Mouse (Mus musculus): ENCODE data around the gene Slc9a5.
A peak's percentile ranks its signal among the peaks of the same experiment; 100 is the strongest.

Slc9a5 gene

GRCm38 (mm10) chr8:105348450-105349095, at the start of gene Slc9a5:
Slc9a5 (plus strand) TSS chr8:105348843.
- DNase-seq = peak; percentile 74 to 80

- no peak for DNase-seq
These were observed 48.7 kb upstream of the Slc9a5 start for GRCm38 (mm10) chr8:105299962-105300361.

GRCm38 (mm10) chr8:105303396-105303795, 45.2 kb upstream of the Slc9a5 start:
- no peak for DNase-seq

GRCm38 (mm10) chr8:105303874-105304273, 44.8 kb upstream of the Slc9a5 start:
- no peak for DNase-seq

- DNase-seq = peak in 1 of 2 experiments; percentile 38
These were observed 44.1 kb upstream of the Slc9a5 start for GRCm38 (mm10) chr8:105304325-105305210.

- DNase-seq = peak; percentile 80 to 84
These were observed 43.2 kb upstream of the Slc9a5 start, which contains the start of gene Elmo3 for GRCm38 (mm10) chr8:105305211-105306145. Elmo3 (plus strand) TSS chr8:105305601.

GRCm38 (mm10) chr8:105306146-105306691, 42.4 kb upstream of the Slc9a5 start:
- DNase-seq = peak; percentile 31 to 45

GRCm38 (mm10) chr8:105307670-105308069, 41.0 kb upstream of the Slc9a5 start:
- peak in 1 of 2 experiments; percentile 49 for DNase-seq

GRCm38 (mm10) chr8:105308428-105308827, 40.2 kb upstream of the Slc9a5 start:
- peak in 1 of 2 experiments; percentile 45 for DNase-seq

GRCm38 (mm10) chr8:105309142-105309847, 39.3 kb upstream of the Slc9a5 start:
- peak; percentile 95 to 96 for DNase-seq

- DNase-seq = peak; percentile 52 to 66
These were observed 38.5 kb upstream of the Slc9a5 start for GRCm38 (mm10) chr8:105310118-105310517.

- no peak for DNase-seq
These were observed 36.9 kb upstream of the Slc9a5 start for GRCm38 (mm10) chr8:105311718-105312117.

GRCm38 (mm10) chr8:105312891-105313481, 35.7 kb upstream of the Slc9a5 start:
- DNase-seq = peak; percentile 55 to 65

GRCm38 (mm10) chr8:105313622-105314402, 34.8 kb upstream of the Slc9a5 start:
- DNase-seq = peak in 1 of 2 experiments; percentile 21

- DNase-seq = peak; percentile 64 to 70
These were observed 33.4 kb upstream of the Slc9a5 start for GRCm38 (mm10) chr8:105315073-105315769.

GRCm38 (mm10) chr8:105317941-105318340, 30.7 kb upstream of the Slc9a5 start:
- DNase-seq = peak in 1 of 2 experiments; percentile 17

GRCm38 (mm10) chr8:105318662-105319190, 29.9 kb upstream of the Slc9a5 start:
- DNase-seq = no peak

GRCm38 (mm10) chr8:105323183-105323582, 25.5 kb upstream of the Slc9a5 start:
- no peak for DNase-seq

- DNase-seq = peak in 1 of 2 experiments; percentile 60
These were observed 23.0 kb upstream of the Slc9a5 start for GRCm38 (mm10) chr8:105325641-105326093.
